Mouse (Mus musculus): ENCODE results near the gene Lmod3.

DNA sequence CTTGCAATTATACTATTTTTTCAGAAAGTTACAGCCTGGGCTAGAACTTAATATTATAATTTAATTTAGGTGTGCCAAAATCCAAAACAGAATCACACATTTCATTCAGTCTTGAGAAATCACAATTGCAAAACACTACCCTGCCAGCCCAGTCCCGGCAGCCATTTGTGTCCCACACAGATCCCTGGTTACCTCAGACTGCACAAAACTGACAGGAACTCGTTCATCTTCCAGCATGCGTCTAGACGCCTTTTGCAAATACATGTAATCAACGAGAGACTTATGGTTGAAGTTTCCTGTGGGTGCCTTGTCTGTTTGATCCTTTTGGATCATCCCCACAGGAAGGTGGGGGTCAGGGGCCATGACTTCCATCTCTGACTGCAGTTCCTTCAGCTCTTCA, 473 bp downstream of the Lmod3 start:
- TF ChIP-seq CTCF (IDR thresholded peaks at IDR 0.05) (no peak), POLR2A (IDR thresholded peaks at IDR 0.05; ENCODE audit: insufficient read depth, low read depth, low read length) (no peak), EP300 (IDR thresholded peaks at IDR 0.05; ENCODE audit: insufficient read depth, low read depth, low read length) (no peak)

Measured in heart, adult 2 months (tissue).